Mouse (Mus musculus): Measurements from ENCODE around the gene Pid1.

- TF ChIP-seq CTCF (IDR thresholded peaks at IDR 0.05; ENCODE audit: insufficient read depth, low read length) (no peak), POLR2A (IDR thresholded peaks at IDR 0.05; ENCODE audit: borderline replicate concordance, extremely low read depth, low read depth, low read length) (no peak)
Measured at GRCm38 (mm10) chr1:84225626-84226025, 138.4 kb downstream of the Pid1 start.

All from lung, adult 2 months (tissue).